Mouse (Mus musculus) kidney, embryonic 16.5 days (tissue): ENCODE measurements around the gene Sema7a. TPM values are rescaled to one million over a fixed set of nuclear protein-coding genes. Genes with fewer than 3 reads are reported as not detected.

Experiments
- ATAC-seq: fragments of 200-750 bp; cut with Nextera tagmentation; 2 replicates; pipeline ENCODE4 v1.8.0; 2017; ENCODE audit warnings: moderate TSS enrichment; ENCODE audit not compliant: low FRiP score, low TSS enrichment
- H3K27ac ChIP-seq: fragments of 300-500 bp; sonication (generic); 2 replicates; pipeline ENCODE4 v1.5.1; 2014; ENCODE audit warnings: low read length
- H3K27me3 ChIP-seq: fragments of 300-500 bp; sonication (generic); 2 replicates; pipeline ENCODE4 v1.6.1; 2014; ENCODE audit warnings: low read length, control low read depth, mixed read lengths; ENCODE audit not compliant: insufficient read depth
- H3K36me3 ChIP-seq: fragments of 300-500 bp; sonication (generic); 2 replicates; pipeline ENCODE4 v1.6.1; 2014; ENCODE audit warnings: low read length, control low read depth, mixed read lengths; ENCODE audit not compliant: insufficient read depth
- H3K4me1 ChIP-seq: fragments of 300-500 bp; sonication (generic); 2 replicates; pipeline ENCODE4 v1.6.1; 2014; ENCODE audit warnings: low read length, control low read depth, mixed read lengths; ENCODE audit not compliant: insufficient read depth
- H3K4me2 ChIP-seq: fragments of 300-500 bp; sonication (generic); replicated peaks from 2 replicates; pipeline ENCODE4 v1.6.1; 2014; ENCODE audit warnings: low read depth, low read length
- H3K4me3 ChIP-seq: fragments of 300-500 bp; sonication (generic); 2 replicates; pipeline ENCODE4 v1.5.1; 2014; ENCODE audit warnings: mild to moderate bottlenecking, low read length
- H3K9ac ChIP-seq: fragments of 300-500 bp; sonication (generic); replicated peaks from 2 replicates; pipeline ENCODE4 v1.6.1; 2014; ENCODE audit warnings: low read length
- H3K9me3 ChIP-seq: fragments of 300-500 bp; sonication (generic); 2 replicates; pipeline ENCODE4 v1.6.1; 2016; ENCODE audit warnings: low read length, control low read depth
- WGBS: fragments of 180-500 bp; shearing (Covaris S2); extraction: QIAGEN DNeasy Blood & Tissue Kit; methylation state at CpG from one replicate; pipeline ENCODE4 v1.1.7; 2014; 5-methylcytosine and 5-hydroxymethylcytosine counted together
- polyA plus RNA-seq: library from polyadenylated mRNA; unstranded; fragments of >200 nt; fragmentation: Nextera tagmentation; extraction: Ambion mirVana; gene quantifications from 2 replicates; pipeline ENCODE4 v1.2.1, GENCODE M21; 2015

The Sema7a gene
- polyA plus RNA-seq, 1 experiment from 2014 or later: 0.56 TPM

- Histone ChIP-seq H3K36me3 (no peaks in the 10 kb centered on the region), H3K27me3 (no peaks in the 10 kb centered on the region; the same call in 1 of the 2 replicates), H3K9ac (no peak overlapping the region), H3K4me3 (no peak overlapping the region), H3K4me2 (no peak overlapping the region), H3K9me3 (no peaks in the 10 kb centered on the region), H3K27ac (no peak overlapping the region), H3K4me1 (peaks cover 4% of the 10 kb centered on the region; the same call in 1 of the 2 replicates)
- WGBS: 30% methylated on average over 10 of the region's 10 CpGs
- no peak for ATAC-seq
Measured at GRCm38 (mm10) chr9:57990438-57991110, 50.7 kb downstream of the Sema7a start.

GRCm38 (mm10) chr9:57992060-57992459, 52.1 kb downstream of the Sema7a start:
- WGBS: 79% methylated on average over 3 of the region's 3 CpGs
- Histone ChIP-seq H3K27me3 (peaks cover 10% of the 10 kb centered on the region; the same call in 1 of the 2 replicates), H3K9me3 (no peaks in the 10 kb centered on the region), H3K27ac (no peak overlapping the region), H3K4me3 (no peak overlapping the region), H3K4me1 (peaks cover 4% of the 10 kb centered on the region; the same call in 1 of the 2 replicates), H3K36me3 (no peaks in the 10 kb centered on the region), H3K4me2 (no peak overlapping the region), H3K9ac (no peak overlapping the region)
- ATAC-seq: no peak

GRCm38 (mm10) chr9:57992781-57993591, 53.1 kb downstream of the Sema7a start:
- H3K27ac ChIP-seq: no peak overlapping the region
- H3K4me1 ChIP-seq: peaks cover 10% of the 10 kb centered on the region
- 38% methylated on average over 8 of the region's 8 CpGs for WGBS
- H3K9me3 ChIP-seq: no peaks in the 10 kb centered on the region
- no peak overlapping the region for H3K4me3 ChIP-seq
- H3K4me2 ChIP-seq: no peak overlapping the region
- no peak overlapping the region for H3K9ac ChIP-seq
- peaks cover 10% of the 10 kb centered on the region; the same call in 1 of the 2 replicates for H3K27me3 ChIP-seq
- no peaks in the 10 kb centered on the region for H3K36me3 ChIP-seq
- ATAC-seq: no peak

GRCm38 (mm10) chr9:57995282-57995681, 55.4 kb downstream of the Sema7a start:
- no peaks in the 10 kb centered on the region for H3K36me3 ChIP-seq
- no peak overlapping the region for H3K27ac ChIP-seq
- no peak overlapping the region for H3K4me3 ChIP-seq
- no peaks in the 10 kb centered on the region for H3K9me3 ChIP-seq
- H3K9ac ChIP-seq: no peak overlapping the region
- H3K4me1 ChIP-seq: peaks cover 13% of the 10 kb centered on the region
- WGBS: 41% methylated on average over 4 of the region's 4 CpGs
- H3K27me3 ChIP-seq: peaks cover 15% of the 10 kb centered on the region; the same call in 1 of the 2 replicates
- no peak for ATAC-seq
- no peak overlapping the region for H3K4me2 ChIP-seq

- Histone ChIP-seq H3K4me1 (peaks cover 13% of the 10 kb centered on the region), H3K27ac (no peak overlapping the region), H3K9ac (peak overlapping the region; percentile 51), H3K36me3 (no peaks in the 10 kb centered on the region), H3K9me3 (no peaks in the 10 kb centered on the region), H3K27me3 (peaks cover 15% of the 10 kb centered on the region; the same call in 1 of the 2 replicates), H3K4me2 (peak overlapping the region; percentile 77), H3K4me3 (peak overlapping the region; percentile 43)
- WGBS: 16% methylated on average over 13 of the region's 13 CpGs
- peak; percentile 79; the same call in 1 of the 2 replicates for ATAC-seq
Measured at GRCm38 (mm10) chr9:57997511-57998031, 57.7 kb downstream of the Sema7a start.

- peak overlapping the region; percentile 51 for H3K9ac ChIP-seq
- WGBS: under 1% methylated on average over 20 of the region's 20 CpGs
- no peaks in the 10 kb centered on the region for H3K9me3 ChIP-seq
- peak overlapping the region; percentile 43 for H3K4me3 ChIP-seq
- no peaks in the 10 kb centered on the region for H3K36me3 ChIP-seq
- H3K27me3 ChIP-seq: peaks cover 15% of the 10 kb centered on the region; the same call in 1 of the 2 replicates
- no peak overlapping the region for H3K27ac ChIP-seq
- peak; percentile 55 for ATAC-seq
- H3K4me1 ChIP-seq: peaks cover 12% of the 10 kb centered on the region
- peak overlapping the region; percentile 77 for H3K4me2 ChIP-seq
Measured at GRCm38 (mm10) chr9:57998032-57998659, 58.2 kb downstream of the Sema7a start.

- Histone ChIP-seq H3K9me3 (no peaks in the 10 kb centered on the region), H3K27ac (no peak overlapping the region), H3K4me3 (no peak overlapping the region), H3K9ac (no peak overlapping the region), H3K27me3 (peaks cover 15% of the 10 kb centered on the region; the same call in 1 of the 2 replicates), H3K4me2 (no peak overlapping the region), H3K4me1 (peaks cover 16% of the 10 kb centered on the region), H3K36me3 (no peaks in the 10 kb centered on the region)
- 44% methylated on average over 2 of the region's 2 CpGs for WGBS
- no peak for ATAC-seq
Measured at GRCm38 (mm10) chr9:57998685-57999084, 58.8 kb downstream of the Sema7a start.

- Histone ChIP-seq H3K9ac (no peak overlapping the region), H3K27ac (no peak overlapping the region), H3K4me2 (no peak overlapping the region), H3K9me3 (no peaks in the 10 kb centered on the region), H3K27me3 (peaks cover 15% of the 10 kb centered on the region; the same call in 1 of the 2 replicates), H3K4me1 (peaks cover 16% of the 10 kb centered on the region), H3K36me3 (no peaks in the 10 kb centered on the region), H3K4me3 (no peak overlapping the region)
- 43% methylated on average over 2 of the region's 2 CpGs for WGBS
- no peak for ATAC-seq
Measured at GRCm38 (mm10) chr9:57999676-58000075, 59.8 kb downstream of the Sema7a start.

- H3K27ac ChIP-seq: no peak overlapping the region
- peak; percentile 74; the same call in 1 of the 2 replicates for ATAC-seq
- 14% methylated on average over 2 of the region's 2 CpGs for WGBS
- peaks cover 8% of the 10 kb centered on the region; the same call in 1 of the 2 replicates for H3K4me1 ChIP-seq
- H3K4me2 ChIP-seq: no peak overlapping the region
- H3K27me3 ChIP-seq: peaks cover 5% of the 10 kb centered on the region; the same call in 1 of the 2 replicates
- H3K9me3 ChIP-seq: no peaks in the 10 kb centered on the region
- no peak overlapping the region for H3K4me3 ChIP-seq
- H3K36me3 ChIP-seq: no peaks in the 10 kb centered on the region
- no peak overlapping the region for H3K9ac ChIP-seq
Measured at GRCm38 (mm10) chr9:58003272-58003671, 63.4 kb downstream of the Sema7a start.
